Mouse (Mus musculus) bone marrow, adult 2 months (tissue): Measurements from ENCODE around the gene Grin1.

Source experiments
- CTCF ChIP-seq: fragments of 200-500 bp; IDR thresholded peaks from 2 replicates; pipeline ENCODE4 v1.5.1; 2011; ENCODE audit warnings: low read length, control low read depth; ENCODE audit not compliant: control insufficient read depth, insufficient read depth
- POLR2A ChIP-seq: fragments of 200-500 bp; IDR thresholded peaks from 2 replicates; pipeline ENCODE4 v1.6.1; 2011; ENCODE audit warnings: low read depth, mild to moderate bottlenecking, control low read depth, low read length, borderline replicate concordance; ENCODE audit not compliant: control insufficient read depth

GRCm38 (mm10) chr2:25258887-25259286 is 60.1 kb downstream of the Grin1 start:
- TF ChIP-seq POLR2A (no peak), CTCF (0 out of 2 replicates have a peak, but pooled peaks have one; percentile 10)
